Mouse (Mus musculus): ENCODE results near the gene Wnt5a. TPM values are rescaled to one million over a fixed set of nuclear protein-coding genes. Genes with fewer than 3 reads are reported as not detected.

Wnt5a gene
- polyA plus RNA-seq, 1 experiment, result 1.1 TPM

- no peak for TF ChIP-seq POLR2A (IDR thresholded peaks at IDR 0.05; ENCODE audit: control insufficient read depth, low read depth, low read length)
- no peak for TF ChIP-seq CTCF (IDR thresholded peaks at IDR 0.05; ENCODE audit: control insufficient read depth, insufficient read depth, insufficient replicate concordance, low read depth, low read length)
- Histone ChIP-seq H3K4me3 (ENCODE audit: control insufficient read depth, low read depth, low read length) (no peak overlapping the region), H3K27me3 (ENCODE audit: control insufficient read depth, insufficient read depth, low read length) (no peaks in the 10 kb centered on the region), H3K27ac (ENCODE audit: control insufficient read depth, insufficient read depth, low read depth, low read length) (no peak overlapping the region), H3K36me3 (ENCODE audit: control insufficient read depth, insufficient read depth, low read length) (no peaks in the 10 kb centered on the region), H3K4me1 (ENCODE audit: control insufficient read depth, insufficient read depth, low read length) (no peaks in the 10 kb centered on the region)
Observed at GRCm38 (mm10) chr14:28475421-28475820, 29.1 kb upstream of the Wnt5a start.

GRCm38 (mm10) chr14:28476746-28477145 is 27.8 kb upstream of the Wnt5a start:
- H3K27ac ChIP-seq (ENCODE audit: control insufficient read depth, insufficient read depth, low read depth, low read length), result no peak overlapping the region
- no peaks in the 10 kb centered on the region for H3K36me3 ChIP-seq (ENCODE audit: control insufficient read depth, insufficient read depth, low read length)
- H3K4me1 ChIP-seq (ENCODE audit: control insufficient read depth, insufficient read depth, low read length), result no peaks in the 10 kb centered on the region
- H3K4me3 ChIP-seq (ENCODE audit: control insufficient read depth, low read depth, low read length), result no peak overlapping the region
- no peaks in the 10 kb centered on the region for H3K27me3 ChIP-seq (ENCODE audit: control insufficient read depth, insufficient read depth, low read length)
- TF ChIP-seq POLR2A (IDR thresholded peaks at IDR 0.05; ENCODE audit: control insufficient read depth, low read depth, low read length) (no peak), CTCF (IDR thresholded peaks at IDR 0.05; ENCODE audit: control insufficient read depth, insufficient read depth, insufficient replicate concordance, low read depth, low read length) (no peak)

- no peak for TF ChIP-seq POLR2A (IDR thresholded peaks at IDR 0.05; ENCODE audit: control insufficient read depth, low read depth, low read length)
- no peak for TF ChIP-seq CTCF (IDR thresholded peaks at IDR 0.05; ENCODE audit: control insufficient read depth, insufficient read depth, insufficient replicate concordance, low read depth, low read length)
- Histone ChIP-seq H3K27ac (ENCODE audit: control insufficient read depth, insufficient read depth, low read depth, low read length) (no peak overlapping the region), H3K4me1 (ENCODE audit: control insufficient read depth, insufficient read depth, low read length) (no peaks in the 10 kb centered on the region), H3K27me3 (ENCODE audit: control insufficient read depth, insufficient read depth, low read length) (no peaks in the 10 kb centered on the region), H3K4me3 (ENCODE audit: control insufficient read depth, low read depth, low read length) (no peak overlapping the region), H3K36me3 (ENCODE audit: control insufficient read depth, insufficient read depth, low read length) (no peaks in the 10 kb centered on the region)
Observed at GRCm38 (mm10) chr14:28480866-28481265, 23.7 kb upstream of the Wnt5a start.

DNA sequence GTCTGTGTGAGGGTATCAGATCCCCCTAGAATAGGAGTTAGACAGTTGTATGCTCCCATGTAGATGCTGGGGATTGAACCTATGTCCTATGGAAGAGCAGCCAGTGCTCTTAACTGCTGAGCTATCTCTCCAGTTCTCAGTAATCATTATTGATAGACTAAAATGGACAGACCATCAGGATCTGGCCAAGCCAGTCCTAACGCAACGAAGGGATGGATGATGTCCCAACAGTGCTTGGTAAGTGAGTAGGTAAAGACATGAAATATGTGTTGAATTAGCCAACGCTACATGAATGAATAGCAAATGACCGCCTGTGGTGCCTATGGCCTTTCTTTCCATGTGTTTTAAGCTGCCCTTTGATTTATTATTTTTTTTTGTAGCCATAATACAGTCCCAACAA is 10.7 kb upstream of the Wnt5a start:
- no peaks in the 10 kb centered on the region for H3K4me1 ChIP-seq (ENCODE audit: control insufficient read depth, insufficient read depth, low read length)
- H3K4me3 ChIP-seq (ENCODE audit: control insufficient read depth, low read depth, low read length), result no peak overlapping the region
- no peaks in the 10 kb centered on the region for H3K27me3 ChIP-seq (ENCODE audit: control insufficient read depth, insufficient read depth, low read length)
- H3K27ac ChIP-seq (ENCODE audit: control insufficient read depth, insufficient read depth, low read depth, low read length), result no peak overlapping the region
- TF ChIP-seq CTCF (IDR thresholded peaks at IDR 0.05; ENCODE audit: control insufficient read depth, insufficient read depth, insufficient replicate concordance, low read depth, low read length) (no peak), POLR2A (IDR thresholded peaks at IDR 0.05; ENCODE audit: control insufficient read depth, low read depth, low read length) (no peak)
- no peaks in the 10 kb centered on the region for H3K36me3 ChIP-seq (ENCODE audit: control insufficient read depth, insufficient read depth, low read length)

- no peak overlapping the region for H3K27ac ChIP-seq (ENCODE audit: control insufficient read depth, insufficient read depth, low read depth, low read length)
- TF ChIP-seq CTCF (IDR thresholded peaks at IDR 0.05; ENCODE audit: control insufficient read depth, insufficient read depth, insufficient replicate concordance, low read depth, low read length) (no peak), POLR2A (IDR thresholded peaks at IDR 0.05; ENCODE audit: control insufficient read depth, low read depth, low read length) (no peak)
- H3K27me3 ChIP-seq (ENCODE audit: control insufficient read depth, insufficient read depth, low read length), result no peaks in the 10 kb centered on the region
- H3K4me1 ChIP-seq (ENCODE audit: control insufficient read depth, insufficient read depth, low read length), result no peaks in the 10 kb centered on the region
- no peak overlapping the region for H3K4me3 ChIP-seq (ENCODE audit: control insufficient read depth, low read depth, low read length)
- H3K36me3 ChIP-seq (ENCODE audit: control insufficient read depth, insufficient read depth, low read length), result no peaks in the 10 kb centered on the region
Observed at GRCm38 (mm10) chr14:28494273-28494672, 10.3 kb upstream of the Wnt5a start.

GRCm38 (mm10) chr14:28501216-28501878 is 3.2 kb upstream of the Wnt5a start:
- Histone ChIP-seq H3K27ac (ENCODE audit: control insufficient read depth, insufficient read depth, low read depth, low read length) (no peak overlapping the region), H3K36me3 (ENCODE audit: control insufficient read depth, insufficient read depth, low read length) (no peaks in the 10 kb centered on the region), H3K4me1 (ENCODE audit: control insufficient read depth, insufficient read depth, low read length) (peaks cover under 1% of the 10 kb centered on the region; the same call in 1 of the 2 replicates), H3K4me3 (ENCODE audit: control insufficient read depth, low read depth, low read length) (no peak overlapping the region), H3K27me3 (ENCODE audit: control insufficient read depth, insufficient read depth, low read length) (no peaks in the 10 kb centered on the region)
- TF ChIP-seq POLR2A (IDR thresholded peaks at IDR 0.05; ENCODE audit: control insufficient read depth, low read depth, low read length) (no peak), CTCF (IDR thresholded peaks at IDR 0.05; ENCODE audit: control insufficient read depth, insufficient read depth, insufficient replicate concordance, low read depth, low read length) (no peak)

GRCm38 (mm10) chr14:28503276-28503675 is 1.3 kb upstream of the Wnt5a start:
- Histone ChIP-seq H3K36me3 (ENCODE audit: control insufficient read depth, insufficient read depth, low read length) (no peaks in the 10 kb centered on the region), H3K27ac (ENCODE audit: control insufficient read depth, insufficient read depth, low read depth, low read length) (no peak overlapping the region), H3K27me3 (ENCODE audit: control insufficient read depth, insufficient read depth, low read length) (peaks cover 3% of the 10 kb centered on the region; the same call in 1 of the 2 replicates), H3K4me1 (ENCODE audit: control insufficient read depth, insufficient read depth, low read length) (peaks cover 3% of the 10 kb centered on the region; the same call in 1 of the 2 replicates), H3K4me3 (ENCODE audit: control insufficient read depth, low read depth, low read length) (no peak overlapping the region)
- TF ChIP-seq CTCF (IDR thresholded peaks at IDR 0.05; ENCODE audit: control insufficient read depth, insufficient read depth, insufficient replicate concordance, low read depth, low read length) (no peak), POLR2A (IDR thresholded peaks at IDR 0.05; ENCODE audit: control insufficient read depth, low read depth, low read length) (no peak)

Data from testis, adult 2 months (tissue).